Mouse (Mus musculus): Measurements from ENCODE around the gene Acnat2. TPM values are rescaled to one million over a fixed set of nuclear protein-coding genes. Genes with fewer than 3 reads are reported as not detected.
"Not testable (repeated sequence)": the region's sequence is repeated elsewhere in the genome, so short reads cannot be mapped to it uniquely, and the experiment has no call there.

The Acnat2 gene
- total RNA-seq, 1 experiment: not detected

- Histone ChIP-seq H3K4me3 (ENCODE audit: insufficient read depth in 1 of 2, low read depth in 1 of 2, low read length in 2 of 2, poor library complexity in 1 of 2, severe bottlenecking in 1 of 2) (no peak overlapping the region), H3K9me3 (ENCODE audit: control insufficient read depth, insufficient read depth, low read depth, low read length) (no peaks in the 10 kb centered on the region), H3K36me3 (ENCODE audit: control insufficient read depth, insufficient read depth, low read length, poor library complexity, severe bottlenecking) (no peaks in the 10 kb centered on the region), H3K27ac (ENCODE audit: insufficient read depth, low read depth, low read length, poor library complexity, severe bottlenecking) (no peak overlapping the region), H3K4me1 (ENCODE audit: control insufficient read depth in 2 of 2, insufficient read depth in 2 of 2, low read length in 2 of 2, poor library complexity in 1 of 2) (no peaks in the 10 kb centered on the region), H3K9ac (ENCODE audit: insufficient read depth, low read depth, low read length, poor library complexity, severe bottlenecking) (no peak overlapping the region)
- in situ Hi-C loops (cut with MboI; ENCODE audit: low sequenced_read_pairs in 2 of 2, unreplicated experiment in 2 of 2): no loop called here
- no peak for TF ChIP-seq ZC3H11A (IDR thresholded peaks at IDR 0.05; ENCODE audit: borderline replicate concordance, low read depth, low read length)
- no peak for TF ChIP-seq HCFC1 (IDR thresholded peaks at IDR 0.05; ENCODE audit: borderline replicate concordance, insufficient read depth, low read length)
- no peak for TF ChIP-seq MAFK (IDR thresholded peaks at IDR 0.05; ENCODE audit: insufficient read depth, low read depth, low read length)
- no peak for TF ChIP-seq ZNF384 (IDR thresholded peaks at IDR 0.05; ENCODE audit: low read depth, low read length)
- no peak for TF ChIP-seq CHD2 (IDR thresholded peaks at IDR 0.05; ENCODE audit: low read depth, low read length)
- no peak for DNase-seq (ENCODE audit: low read depth, low spot score)
Measured at GRCm38 (mm10) chr4:49348677-49349076, 59.3 kb downstream of the Acnat2 start.

- DNase-seq (ENCODE audit: low read depth, low spot score); H3K9me3 ChIP-seq (ENCODE audit: control insufficient read depth, insufficient read depth, low read depth, low read length); H3K4me3 ChIP-seq (ENCODE audit: insufficient read depth in 1 of 2, low read depth in 1 of 2, low read length in 2 of 2, poor library complexity in 1 of 2, severe bottlenecking in 1 of 2); in situ Hi-C loops (cut with MboI; ENCODE audit: low sequenced_read_pairs in 2 of 2, unreplicated experiment in 2 of 2); H3K4me1 ChIP-seq (ENCODE audit: control insufficient read depth in 2 of 2, insufficient read depth in 2 of 2, low read length in 2 of 2, poor library complexity in 1 of 2); H3K36me3 ChIP-seq (ENCODE audit: control insufficient read depth, insufficient read depth, low read length, poor library complexity, severe bottlenecking); H3K27ac ChIP-seq (ENCODE audit: insufficient read depth, low read depth, low read length, poor library complexity, severe bottlenecking); H3K9ac ChIP-seq (ENCODE audit: insufficient read depth, low read depth, low read length, poor library complexity, severe bottlenecking): not testable (repeated sequence)
Measured at GRCm38 (mm10) chr4:49348001-49348400, 60.0 kb downstream of the Acnat2 start.

- H3K27ac ChIP-seq (ENCODE audit: insufficient read depth, low read depth, low read length, poor library complexity, severe bottlenecking); H3K9me3 ChIP-seq (ENCODE audit: control insufficient read depth, insufficient read depth, low read depth, low read length); in situ Hi-C loops (cut with MboI; ENCODE audit: low sequenced_read_pairs in 2 of 2, unreplicated experiment in 2 of 2); DNase-seq (ENCODE audit: low read depth, low spot score); H3K9ac ChIP-seq (ENCODE audit: insufficient read depth, low read depth, low read length, poor library complexity, severe bottlenecking); H3K4me1 ChIP-seq (ENCODE audit: control insufficient read depth in 2 of 2, insufficient read depth in 2 of 2, low read length in 2 of 2, poor library complexity in 1 of 2); H3K36me3 ChIP-seq (ENCODE audit: control insufficient read depth, insufficient read depth, low read length, poor library complexity, severe bottlenecking); H3K4me3 ChIP-seq (ENCODE audit: insufficient read depth in 1 of 2, low read depth in 1 of 2, low read length in 2 of 2, poor library complexity in 1 of 2, severe bottlenecking in 1 of 2): not testable (repeated sequence)
Measured at GRCm38 (mm10) chr4:49340091-49340490, 67.9 kb downstream of the Acnat2 start.

- H3K4me1 ChIP-seq (ENCODE audit: control insufficient read depth in 2 of 2, insufficient read depth in 2 of 2, low read length in 2 of 2, poor library complexity in 1 of 2); H3K27ac ChIP-seq (ENCODE audit: insufficient read depth, low read depth, low read length, poor library complexity, severe bottlenecking); DNase-seq (ENCODE audit: low read depth, low spot score); H3K9me3 ChIP-seq (ENCODE audit: control insufficient read depth, insufficient read depth, low read depth, low read length); H3K4me3 ChIP-seq (ENCODE audit: insufficient read depth in 1 of 2, low read depth in 1 of 2, low read length in 2 of 2, poor library complexity in 1 of 2, severe bottlenecking in 1 of 2); H3K9ac ChIP-seq (ENCODE audit: insufficient read depth, low read depth, low read length, poor library complexity, severe bottlenecking); H3K36me3 ChIP-seq (ENCODE audit: control insufficient read depth, insufficient read depth, low read length, poor library complexity, severe bottlenecking); in situ Hi-C loops (cut with MboI; ENCODE audit: low sequenced_read_pairs in 2 of 2, unreplicated experiment in 2 of 2): not testable (repeated sequence)
Measured at GRCm38 (mm10) chr4:49337949-49338348, 70.0 kb downstream of the Acnat2 start.

Other genes starting within 250 kb of the Acnat2 start
- 0.26 and 0.40 TPM in 2 replicates for gene Acnat1, start 65.8 kb upstream of the Acnat2 start, total RNA-seq (2012; rRNA removed)
- 0.18 and 0.32 TPM in 2 replicates for gene Baat, start 98.4 kb upstream of the Acnat2 start, total RNA-seq (2012; rRNA removed)
- gene Mrpl50, start 112.9 kb upstream of the Acnat2 start, total RNA-seq (2012; rRNA removed): 16.3 and 26.4 TPM in 2 replicates
- 2.6 and 4.3 TPM in 2 replicates for gene Zfp189, start 113.0 kb upstream of the Acnat2 start, total RNA-seq (2012; rRNA removed)
- not detected in 2 replicates for gene Aldob, start 141.4 kb upstream of the Acnat2 start, total RNA-seq (2012; rRNA removed)
- 2.3 and 2.7 TPM in 2 replicates for gene Tmem246, start 189.7 kb upstream of the Acnat2 start, total RNA-seq (2012; rRNA removed)
- 41.0 and 43.6 TPM in 2 replicates for gene Rnf20, start 223.9 kb upstream of the Acnat2 start, total RNA-seq (2012; rRNA removed)

All from ES-E14 (cell line).